Mouse (Mus musculus): ENCODE data around the gene Hyal2.

Gene Hyal2

DNA sequence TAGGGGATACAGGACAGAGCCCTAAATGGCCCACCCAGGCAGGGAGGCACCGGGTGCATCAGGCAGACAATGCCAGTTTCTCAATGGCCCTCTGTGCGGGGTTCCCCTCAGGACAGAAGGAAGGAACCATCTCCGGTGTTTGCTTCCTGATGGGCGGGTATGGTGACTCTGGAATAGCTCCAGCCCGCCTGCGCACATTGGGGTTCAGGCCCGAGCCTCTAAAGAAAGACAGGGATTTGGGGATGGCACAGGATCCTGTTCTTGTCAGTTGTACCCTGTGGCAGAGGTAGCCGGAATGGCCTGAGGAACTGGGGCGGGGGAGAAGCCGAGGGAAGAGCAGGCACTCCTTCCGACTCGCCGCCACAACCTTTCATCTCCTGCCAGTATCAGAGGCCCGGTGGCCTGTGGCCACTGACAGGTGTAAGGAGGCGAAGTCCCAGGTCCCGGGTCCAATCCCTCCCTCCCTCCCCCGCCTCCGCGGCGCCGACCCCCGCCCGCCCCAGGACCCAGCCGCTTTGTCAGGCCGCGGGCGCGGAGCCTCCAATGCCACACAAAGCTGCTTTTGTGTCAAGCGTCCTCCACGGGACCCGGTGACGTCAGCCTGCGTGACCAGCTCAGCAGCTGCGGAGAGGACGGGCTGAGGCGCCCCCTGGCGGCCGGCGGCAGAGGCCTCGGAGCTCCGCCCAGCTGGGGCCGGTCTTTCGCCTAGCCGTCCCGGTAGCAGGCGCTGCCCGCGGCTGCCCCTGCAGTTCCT is 44.6 kb downstream of the Hyal2 start:
- peak; percentile 95 for DNase-seq (ENCODE audit: low read depth)

DNA sequence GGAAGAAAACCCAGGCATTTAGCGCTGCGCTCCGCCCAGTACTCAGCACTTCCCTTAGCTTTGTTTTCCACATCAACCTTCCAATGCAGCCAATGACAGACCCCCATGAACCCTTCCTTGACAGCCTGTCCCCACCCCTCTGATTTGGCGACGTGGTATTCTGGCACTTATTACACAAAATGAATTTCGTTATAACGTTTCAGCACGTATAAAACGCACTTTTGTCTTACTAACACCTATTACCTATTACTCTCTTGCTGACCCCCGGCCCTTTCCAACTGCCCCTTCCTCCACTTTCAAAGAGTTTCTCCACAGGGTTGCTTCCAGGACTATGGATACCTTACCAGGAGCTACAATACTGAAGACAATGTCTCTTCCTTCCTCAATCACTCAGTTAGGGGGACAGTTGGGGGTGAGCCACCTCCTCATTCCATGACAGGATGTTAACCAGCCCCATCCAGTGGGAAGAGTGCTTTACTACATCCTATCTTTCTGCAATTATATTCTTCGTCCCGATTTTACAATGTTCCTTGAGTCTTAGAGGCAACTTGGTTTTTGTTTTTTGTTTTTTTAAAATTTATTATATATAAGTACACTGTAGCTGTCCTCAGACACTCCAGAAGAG is 45.3 kb downstream of the Hyal2 start:
- DNase-seq (ENCODE audit: low read depth), result no peak

DNA sequence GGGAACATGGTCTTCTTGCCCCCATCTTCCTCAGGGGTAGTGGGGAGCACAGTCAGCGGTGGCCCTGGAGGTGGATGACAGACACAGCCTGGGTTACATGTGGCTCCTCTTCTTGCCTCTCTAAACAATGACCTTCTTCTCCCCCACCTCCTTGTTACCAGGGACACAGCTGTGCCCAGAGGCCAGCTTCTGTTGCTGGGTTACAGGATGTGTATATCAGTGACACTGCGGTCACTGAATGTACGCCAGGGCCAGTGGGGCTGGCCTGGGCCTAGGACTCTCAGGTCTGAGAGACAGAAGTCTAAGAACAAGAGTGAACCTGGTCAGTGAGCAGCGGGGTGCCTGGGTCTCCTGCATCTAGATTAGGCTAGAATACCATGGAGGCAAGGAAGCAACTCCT is 47.3 kb downstream of the Hyal2 start:
- no peak for DNase-seq (ENCODE audit: low read depth)

DNA sequence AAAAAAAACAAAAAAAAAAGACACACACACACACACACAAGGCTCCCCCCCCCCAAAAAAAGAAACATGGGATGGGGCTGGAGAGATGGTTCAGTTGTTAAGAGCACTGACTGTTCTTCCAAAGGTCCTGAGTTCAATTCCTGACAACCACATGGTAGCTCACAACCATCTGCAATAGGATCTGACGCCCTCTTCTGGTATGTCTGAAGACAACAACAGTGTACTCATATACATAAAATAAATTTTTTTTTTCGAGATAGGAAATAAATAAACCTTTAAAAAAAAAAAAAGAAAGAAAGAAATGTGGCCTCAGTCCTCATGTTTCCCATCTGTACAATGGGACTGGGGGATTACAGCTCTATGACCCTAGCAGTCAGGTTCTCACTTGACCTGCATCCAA is 49.7 kb downstream of the Hyal2 start:
- DNase-seq (ENCODE audit: low read depth), result peak; percentile 47

DNA sequence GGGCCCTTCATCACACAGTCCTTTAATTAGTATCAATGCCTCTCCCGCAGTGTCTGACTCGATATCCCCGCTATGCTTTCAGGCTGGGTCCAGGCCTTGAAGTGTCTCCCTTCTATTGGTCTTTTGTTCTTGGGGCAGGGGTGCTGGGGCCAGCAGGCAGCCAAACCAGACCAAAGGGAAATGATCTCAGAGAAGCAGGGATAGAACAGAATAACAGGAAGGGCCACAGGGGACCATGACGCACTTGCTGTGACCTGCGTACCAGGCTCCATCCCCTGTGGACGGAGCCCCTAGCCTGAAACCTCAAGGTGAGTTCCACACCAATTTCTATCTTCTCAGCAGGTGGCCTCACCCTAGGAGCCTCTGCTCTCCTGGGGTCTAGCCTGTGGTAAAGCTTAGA is 50.4 kb downstream of the Hyal2 start:
- DNase-seq (ENCODE audit: low read depth), result no peak

DNA sequence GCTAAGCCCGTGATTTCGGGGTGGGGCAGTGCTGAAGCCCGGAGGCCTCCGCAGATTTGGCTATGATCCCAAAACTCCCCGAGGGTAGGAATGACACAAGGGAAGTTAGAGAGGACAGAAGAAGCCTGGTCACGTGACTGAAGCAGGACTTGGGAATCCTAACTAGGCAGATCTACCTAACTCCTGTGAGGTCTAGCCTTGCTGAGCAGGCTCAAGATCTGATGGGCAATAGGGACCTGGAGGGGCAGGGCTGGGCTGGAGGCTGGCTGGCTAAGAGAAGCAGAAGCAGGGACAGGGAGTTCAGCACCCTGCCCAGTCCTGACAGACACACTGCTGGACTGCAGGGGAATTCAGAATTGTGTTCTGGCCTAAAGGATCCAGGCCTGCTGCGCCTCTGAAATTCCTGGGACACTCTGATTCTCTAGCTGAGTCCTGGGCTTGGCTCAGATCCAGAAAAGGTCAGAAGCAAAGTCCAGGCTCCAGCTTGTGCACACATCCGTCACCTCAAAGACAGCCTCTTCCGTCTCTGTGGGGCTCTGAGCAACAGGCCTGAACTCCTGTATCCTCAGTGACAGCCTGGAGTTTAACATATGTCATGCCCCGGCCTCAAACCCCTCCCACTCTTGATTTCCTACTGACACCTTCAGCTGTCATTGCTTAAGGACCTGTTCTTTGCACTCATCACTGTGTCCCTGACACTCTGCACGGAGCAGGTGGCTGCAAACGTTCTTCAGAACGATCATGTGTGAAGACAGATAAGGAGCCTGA is 51.2 kb downstream of the Hyal2 start:
- no peak for DNase-seq (ENCODE audit: low read depth)

DNA sequence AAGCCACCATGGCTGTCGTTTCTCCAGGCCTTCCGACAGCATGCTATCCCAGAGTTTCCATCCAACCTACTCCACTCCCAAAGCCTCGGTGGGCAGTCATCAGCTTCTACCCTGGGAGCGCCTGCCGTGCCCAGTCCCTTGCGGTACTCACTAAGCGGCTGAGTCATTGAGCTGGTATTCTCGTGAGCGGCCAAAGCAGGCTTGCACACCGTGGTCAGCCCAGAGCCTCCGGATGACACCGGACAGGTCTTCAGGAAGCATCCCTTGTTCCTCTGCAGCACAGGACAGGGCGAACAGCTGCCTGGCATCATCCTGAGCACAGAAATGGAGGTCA is 51.8 kb downstream of the Hyal2 start:
- DNase-seq (ENCODE audit: low read depth), result no peak

DNA sequence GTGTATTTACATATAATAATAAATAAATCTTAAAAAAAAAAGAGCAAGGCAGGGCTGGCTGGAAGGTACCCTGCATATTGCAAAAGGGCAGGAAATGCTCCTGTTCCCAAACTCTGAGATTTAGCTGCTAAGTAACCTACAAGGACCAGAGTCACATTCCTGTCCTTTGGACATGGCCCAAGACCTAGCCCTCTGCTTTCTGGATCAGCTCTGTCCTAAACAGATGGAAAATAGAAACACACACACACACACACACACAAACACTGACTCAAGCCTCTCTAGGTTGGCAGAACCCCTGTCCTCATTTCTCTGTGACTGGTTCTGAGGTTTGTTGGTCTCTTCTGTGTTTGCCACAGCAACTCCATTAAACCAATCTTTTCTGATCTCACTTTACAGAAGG is 53.2 kb downstream of the Hyal2 start:
- no peak for DNase-seq (ENCODE audit: low read depth)
